Mouse (Mus musculus) layer of hippocampus, adult 9-10 months (tissue): ENCODE data around the gene Tmem233.

Source experiments
- DNase-seq: peaks from one replicate; pipeline ENCODE4 v3.0.0; 2022; ENCODE audit warnings: low spot score

Gene Tmem233

GRCm38 (mm10) chr5:116003825-116004224 is 79.2 kb downstream of the Tmem233 start:
- DNase-seq, result no peak

GRCm38 (mm10) chr5:116003154-116003553 is 79.9 kb downstream of the Tmem233 start:
- DNase-seq, result no peak

- DNase-seq, result no peak
Observed at GRCm38 (mm10) chr5:115997376-115997775, 85.7 kb downstream of the Tmem233 start.

GRCm38 (mm10) chr5:115994101-115994500 is 88.9 kb downstream of the Tmem233 start:
- DNase-seq, result no peak

GRCm38 (mm10) chr5:115991717-115992116 is 91.3 kb downstream of the Tmem233 start:
- no peak for DNase-seq
